Mouse (Mus musculus) MEL (cell line): ENCODE data around the gene Ndufs1. TPM values are rescaled to one million over a fixed set of nuclear protein-coding genes. Genes with fewer than 3 reads are reported as not detected.

Source experiments
- BHLHE40 ChIP-seq: IDR thresholded peaks from 2 replicates; pipeline ENCODE4 v1.6.1; 2012; ENCODE audit warnings: low read depth, mild to moderate bottlenecking, inconsistent platforms, low read length, improper control_type of control experiment, borderline replicate concordance
- CHD1 ChIP-seq: IDR thresholded peaks from 2 replicates; pipeline ENCODE4 v1.6.1; 2012; ENCODE audit warnings: low read depth, mild to moderate bottlenecking, inconsistent platforms, low read length, improper control_type of control experiment
- CTCF ChIP-seq, 3 experiments: IDR thresholded peaks in 2 of 3; conservative IDR thresholded peaks in 1 of 3; 2 replicates each; pipeline ENCODE4 v1.5.1; 2011 to 2012; ENCODE audit warnings: low read length in 3 of 3, low read depth in 2 of 3, mild to moderate bottlenecking in 2 of 3, improper control_type of control experiment in 1 of 3, inconsistent platforms in 1 of 3, mixed read lengths in 1 of 3, moderate library complexity in 1 of 3; ENCODE audit not compliant: control insufficient read depth in 1 of 3, insufficient read depth in 1 of 3, poor library complexity in 1 of 3, severe bottlenecking in 1 of 3
- E2F4 ChIP-seq: IDR thresholded peaks from 2 replicates; pipeline ENCODE4 v1.6.1; 2011; ENCODE audit warnings: low read depth, low read length, improper control_type of control experiment, borderline replicate concordance
- ELF1 ChIP-seq: IDR thresholded peaks from 2 replicates; pipeline ENCODE4 v1.6.1; 2014; ENCODE audit warnings: low read depth, mild to moderate bottlenecking, inconsistent platforms, low read length, improper control_type of control experiment, moderate library complexity
- ETS1 ChIP-seq: IDR thresholded peaks from 2 replicates; pipeline ENCODE4 v1.6.1; 2012; ENCODE audit warnings: low read depth, mild to moderate bottlenecking, inconsistent platforms, low read length, improper control_type of control experiment, moderate library complexity
- GABPA ChIP-seq: IDR thresholded peaks from 2 replicates; pipeline ENCODE4 v1.6.1; 2012; ENCODE audit warnings: low read depth, mild to moderate bottlenecking, inconsistent platforms, low read length, improper control_type of control experiment, moderate library complexity
- GATA1 ChIP-seq: IDR thresholded peaks from 2 replicates; pipeline ENCODE4 v1.6.1; 2011; ENCODE audit warnings: low read depth, low read length, improper control_type of control experiment
- JUND ChIP-seq: IDR thresholded peaks from 2 replicates; pipeline ENCODE4 v1.6.1; 2011; ENCODE audit warnings: low read depth, mild to moderate bottlenecking, improper control_type of control experiment, low read length
- KAT2A ChIP-seq: conservative IDR thresholded peaks from 2 replicates; pipeline ENCODE4 v1.6.1; 2012; ENCODE audit warnings: low read depth, low read length, improper control_type of control experiment, inconsistent platforms
- MEF2A ChIP-seq: IDR thresholded peaks from 2 replicates; pipeline ENCODE4 v1.6.1; 2014; ENCODE audit warnings: low read depth, mild to moderate bottlenecking, inconsistent platforms, low read length, improper control_type of control experiment; ENCODE audit not compliant: poor library complexity, insufficient replicate concordance, severe bottlenecking; ENCODE audit errors: extremely low read depth
- MXI1 ChIP-seq: IDR thresholded peaks from 2 replicates; pipeline ENCODE4 v1.6.1; 2011; ENCODE audit warnings: mild to moderate bottlenecking, low read depth, low read length, improper control_type of control experiment
- MYB ChIP-seq: IDR thresholded peaks from 2 replicates; pipeline ENCODE4 v1.6.1; 2011; ENCODE audit warnings: mild to moderate bottlenecking, low read depth, low read length, improper control_type of control experiment
- MYC ChIP-seq: IDR thresholded peaks from 2 replicates; pipeline ENCODE4 v1.6.1; 2011; ENCODE audit warnings: low read depth, mild to moderate bottlenecking, low read length, improper control_type of control experiment, moderate library complexity
- POLR2AphosphoS2 ChIP-seq: IDR thresholded peaks from 2 replicates; pipeline ENCODE4 v1.6.1; 2011; ENCODE audit warnings: low read length, improper control_type of control experiment
- POLR2AphosphoS5 ChIP-seq: IDR thresholded peaks from 2 replicates; pipeline ENCODE4 v1.6.1; 2012; ENCODE audit warnings: low read depth, borderline replicate concordance, mild to moderate bottlenecking, inconsistent platforms, low read length, moderate library complexity, mixed read lengths
- RAD21 ChIP-seq: IDR thresholded peaks from 2 replicates; pipeline ENCODE4 v1.6.1; 2011; ENCODE audit warnings: mild to moderate bottlenecking, low read depth, low read length, improper control_type of control experiment
- SMC3 ChIP-seq: IDR thresholded peaks from 2 replicates; pipeline ENCODE4 v1.6.1; 2011; ENCODE audit warnings: low read depth, low read length, improper control_type of control experiment
- TBP ChIP-seq: IDR thresholded peaks from 2 replicates; pipeline ENCODE4 v1.8.0; 2011; ENCODE audit warnings: low read depth, low read length, improper control_type of control experiment
- TCF12 ChIP-seq: IDR thresholded peaks from 2 replicates; pipeline ENCODE4 v1.6.1; 2014; ENCODE audit warnings: low read depth, mild to moderate bottlenecking, inconsistent platforms, low read length, improper control_type of control experiment, moderate library complexity
- USF1 ChIP-seq: IDR thresholded peaks from 2 replicates; pipeline ENCODE4 v1.6.1; 2014; ENCODE audit warnings: low read depth, mild to moderate bottlenecking, inconsistent platforms, low read length, improper control_type of control experiment, moderate library complexity
- USF2 ChIP-seq, 2 experiments: IDR thresholded peaks; 2 replicates each; pipeline ENCODE4 v1.6.1; 2011 to 2012; ENCODE audit warnings: improper control_type of control experiment in 2 of 2, low read length in 2 of 2, borderline replicate concordance in 1 of 2, inconsistent platforms in 1 of 2, low read depth in 1 of 2, mild to moderate bottlenecking in 1 of 2; ENCODE audit not compliant: insufficient read depth in 1 of 2
- ZKSCAN1 ChIP-seq: IDR thresholded peaks from 2 replicates; pipeline ENCODE4 v1.6.1; 2012; ENCODE audit warnings: low read depth, mild to moderate bottlenecking, inconsistent platforms, low read length, improper control_type of control experiment, moderate library complexity
- ZMIZ1 ChIP-seq: IDR thresholded peaks from 2 replicates; pipeline ENCODE4 v1.6.1; 2012; ENCODE audit warnings: low read depth, mild to moderate bottlenecking, inconsistent platforms, low read length, improper control_type of control experiment, moderate library complexity
- polyA plus RNA-seq, 2 experiments: library from polyadenylated mRNA; stranded (reverse) in 1 of 2; unstranded in 1 of 2; fragments of >175 nt in 1 of 2; fragments of >200 nt in 1 of 2; gene quantifications; 2 replicates each; pipeline versions ENCODE4 v1.2.1 to v1.2.4; 2012; ENCODE audit warnings: low replicate concordance in 2 of 2, low read depth in 1 of 2; ENCODE audit not compliant: insufficient read length in 2 of 2, insufficient read depth in 1 of 2, missing spikeins in 1 of 2
- total RNA-seq: library from RNA; depleted of rRNA; stranded (reverse); fragments of 300-350 nt; gene quantifications from 2 replicates; pipeline ENCODE4 v1.2.3, GENCODE M21; 2012

The Ndufs1 gene
- total and polyA plus RNA-seq, 3 experiments: 124 to 163 (median 139) TPM

DNA sequence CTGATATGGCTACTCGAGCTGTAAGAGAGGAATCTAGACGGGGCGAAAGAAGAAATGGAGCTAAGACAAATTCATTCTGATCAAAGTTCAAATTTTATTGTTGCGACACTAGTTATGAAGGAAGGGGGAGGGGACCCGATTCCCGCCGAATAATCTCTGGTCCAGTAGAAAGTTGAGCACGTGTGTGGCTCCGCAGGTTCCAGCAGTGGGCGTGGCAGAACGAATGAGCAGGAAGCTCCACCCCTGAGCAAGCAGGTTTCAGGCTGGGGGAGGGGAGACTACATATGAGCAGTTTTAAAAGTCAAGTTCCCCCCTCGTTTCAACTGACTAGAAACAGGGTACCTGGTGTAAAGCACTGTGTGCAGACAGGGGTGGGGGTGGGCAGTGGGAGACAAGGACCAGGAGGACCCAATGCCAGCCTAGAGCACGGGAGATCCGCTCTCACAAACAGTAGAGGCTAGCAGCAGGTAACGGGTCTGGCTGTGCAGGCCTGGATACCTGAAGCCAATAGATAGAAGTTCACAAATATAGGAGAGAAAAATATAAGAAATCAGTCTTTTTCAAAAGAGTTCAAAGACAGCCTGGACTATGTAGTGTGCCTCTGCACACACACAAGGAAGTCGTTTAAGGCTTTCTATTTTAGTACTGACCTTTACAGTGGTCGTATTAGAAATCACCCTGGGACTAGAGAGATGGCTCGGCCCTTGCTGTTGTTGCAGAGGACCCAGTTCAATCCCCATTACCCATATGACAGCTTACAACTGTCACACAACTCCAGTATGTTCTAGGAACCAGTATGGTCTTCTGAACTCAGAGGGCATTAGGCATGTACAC is 46.6 kb downstream of the Ndufs1 start (continued):
- TF ChIP-seq USF1: peak; percentile 45; the same call in 1 of the 2 replicates
- TF ChIP-seq MEF2A: no peak
- TF ChIP-seq RAD21: no peak
- TF ChIP-seq SMC3: no peak
- no peak for TF ChIP-seq ZMIZ1
- no peak for TF ChIP-seq POLR2AphosphoS5
- no peak for TF ChIP-seq TCF12
- TF ChIP-seq POLR2AphosphoS2: no peak; the same call in 1 of the 2 replicates
- no peak for TF ChIP-seq USF2 (IDR thresholded peaks at IDR 0.05; ENCODE audit: borderline replicate concordance in 1 of 2, insufficient read depth in 1 of 2, low read depth in 1 of 2, low read length in 2 of 2)
- no peak; the same call in 1 of the 2 replicates for TF ChIP-seq E2F4
- TF ChIP-seq BHLHE40: peak; percentile 49; the same call in 1 of the 2 replicates
- peak; percentile 80; the same call in 1 of the 2 replicates for TF ChIP-seq MYC
- no peak for TF ChIP-seq KAT2A
- no peak for TF ChIP-seq ETS1
- TF ChIP-seq GABPA: no peak
- TF ChIP-seq MYB: no peak
- no peak for TF ChIP-seq ZKSCAN1
- no peak for TF ChIP-seq CTCF (IDR thresholded peaks at IDR 0.05 in 2 of 3, conservative IDR thresholded peaks at IDR 0.05 in 1 of 3; ENCODE audit: control insufficient read depth in 1 of 3, insufficient read depth in 1 of 3, low read depth in 2 of 3, low read length in 3 of 3, poor library complexity in 1 of 3, severe bottlenecking in 1 of 3)
- TF ChIP-seq JUND: no peak
- no peak for TF ChIP-seq GATA1
- peak; percentile 82 for TF ChIP-seq MXI1
- no peak for TF ChIP-seq CHD1
- TF ChIP-seq TBP: 0 out of 2 replicates have a peak, but pooled peaks have one; percentile 52
- TF ChIP-seq ELF1: 0 out of 2 replicates have a peak, but pooled peaks have one; percentile 15
